Mouse (Mus musculus) left cerebral cortex, adult 8-10 months (tissue): Measurements from ENCODE around the gene Fndc9. TPM values are rescaled to one million over a fixed set of nuclear protein-coding genes. Genes with fewer than 3 reads are reported as not detected.

ENCODE experiments used
- DNase-seq, 2 experiments: peaks; one replicate each; pipeline ENCODE4 v3.0.0; 2022; ENCODE audit warnings: low spot score in 2 of 2
- total RNA-seq, 4 experiments: library from RNA; stranded (reverse); gene quantifications; 2 replicates each; pipeline ENCODE4 v1.2.4; 2022

The Fndc9 gene
- total RNA-seq, 4 experiments from 2014 or later: 3.6 to 5.7 (median 4.2) TPM

DNA sequence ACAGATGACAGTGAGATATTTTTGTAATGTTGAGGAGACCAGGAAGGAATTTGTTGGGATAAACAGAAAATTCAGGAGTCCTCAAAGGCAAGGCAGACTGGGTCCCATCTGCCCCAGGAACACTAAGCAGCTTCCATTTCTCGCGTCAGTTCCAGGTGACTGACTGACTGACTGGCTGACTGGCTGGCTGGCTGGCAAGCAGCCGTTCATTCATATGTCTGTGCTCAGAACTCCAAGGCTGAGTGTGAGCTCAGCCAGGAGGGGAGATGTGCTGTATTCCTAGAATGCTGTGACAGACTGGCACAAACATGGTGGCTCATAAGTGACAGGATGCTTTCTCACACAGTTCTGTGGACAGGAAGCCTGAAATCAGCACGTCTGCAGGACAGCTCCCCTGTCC, 1.4 kb upstream of the Fndc9 start:
- DNase-seq: no peak

GRCm38 (mm10) chr11:46236976-46237375, 1.6 kb downstream of the Fndc9 start:
- peak in 1 of 2 experiments; percentile 70 for DNase-seq

DNA sequence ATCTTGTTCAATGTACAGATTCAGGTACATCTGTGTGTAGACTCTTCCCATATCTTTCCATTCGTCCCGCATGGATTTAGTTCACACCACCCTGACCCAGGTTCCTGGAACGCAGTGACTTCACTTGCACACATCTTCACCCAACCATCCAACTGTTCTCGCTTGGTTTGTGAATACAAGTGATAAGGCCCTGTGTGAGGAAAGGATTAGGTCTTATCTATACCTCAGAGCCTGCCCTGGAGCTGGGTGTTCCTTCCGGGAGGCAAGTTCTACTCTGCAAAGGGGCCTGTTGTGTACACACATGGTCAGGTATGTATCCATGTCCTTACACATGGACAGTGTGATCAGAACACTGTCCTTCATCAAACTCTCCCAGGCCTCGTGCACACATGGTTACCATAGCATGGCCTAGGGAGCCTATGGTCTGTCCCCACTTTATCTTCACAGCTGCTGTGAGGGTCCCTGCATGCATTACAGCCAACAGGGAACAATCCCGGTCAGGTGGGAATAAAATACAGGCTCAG, 5.9 kb downstream of the Fndc9 start:
- no peak for DNase-seq

DNA sequence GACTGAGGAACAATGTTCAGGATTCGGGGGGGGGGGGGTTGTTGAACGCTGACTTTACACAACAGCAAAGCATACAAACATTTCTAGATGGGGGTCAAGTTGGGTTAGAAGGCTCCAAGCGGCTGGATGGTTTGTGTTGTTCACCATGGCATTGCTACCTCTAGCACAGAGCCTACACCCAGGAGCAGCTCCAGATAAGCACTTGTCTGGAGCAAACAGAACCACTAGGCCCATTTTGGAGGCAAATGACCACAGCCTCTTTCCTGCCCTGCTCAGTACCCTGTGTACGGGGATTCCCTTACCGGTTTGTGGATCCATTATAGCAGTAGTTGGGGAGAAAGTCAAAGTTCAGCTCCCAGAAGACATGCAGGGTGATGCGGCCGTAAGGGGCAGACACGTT, 6.7 kb downstream of the Fndc9 start:
- DNase-seq: no peak

DNA sequence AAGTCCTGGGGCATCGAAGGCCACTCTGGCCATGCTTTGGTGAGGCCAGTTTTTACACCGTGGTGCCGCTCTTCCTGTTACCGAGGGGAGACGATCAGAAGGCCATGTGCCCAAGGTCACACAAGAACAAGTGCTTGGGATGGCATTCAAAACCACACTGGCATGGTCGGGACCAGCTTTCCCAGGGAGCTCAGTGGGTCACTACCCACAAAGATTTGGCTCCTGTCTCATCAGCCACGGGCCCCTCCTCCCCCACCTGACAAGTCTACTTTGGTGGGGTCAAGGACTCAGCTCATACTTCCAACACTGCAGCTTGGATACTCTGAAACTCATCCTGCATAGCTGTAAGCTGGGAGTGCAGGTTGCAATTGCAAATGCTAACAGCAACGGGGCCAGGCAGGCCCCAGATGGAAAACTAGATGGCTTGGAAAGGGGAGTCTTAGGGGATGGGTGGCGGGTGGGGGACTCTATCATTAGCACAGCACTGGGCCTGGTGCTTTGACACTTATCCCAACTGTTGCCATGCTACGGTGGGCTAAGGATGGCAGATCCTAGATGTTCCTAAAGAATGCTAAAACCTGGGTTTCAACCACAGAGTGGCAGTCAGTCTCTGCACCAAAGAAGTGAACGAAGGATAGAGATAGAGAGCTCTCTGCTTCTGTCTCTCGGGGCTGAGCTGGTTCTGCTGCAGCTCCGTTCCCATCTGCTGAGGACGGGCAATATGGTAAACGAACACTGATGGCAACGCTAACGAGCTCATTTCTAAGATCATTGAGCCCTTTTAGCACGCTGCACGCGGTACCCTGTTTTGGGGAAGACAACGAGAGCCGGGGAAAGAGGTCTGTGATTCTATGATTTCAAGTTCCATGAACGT, 9.6 kb downstream of the Fndc9 start:
- DNase-seq: no peak

GRCm38 (mm10) chr11:46245926-46246325, 10.6 kb downstream of the Fndc9 start:
- DNase-seq: peak in 1 of 2 experiments; percentile 79

DNA sequence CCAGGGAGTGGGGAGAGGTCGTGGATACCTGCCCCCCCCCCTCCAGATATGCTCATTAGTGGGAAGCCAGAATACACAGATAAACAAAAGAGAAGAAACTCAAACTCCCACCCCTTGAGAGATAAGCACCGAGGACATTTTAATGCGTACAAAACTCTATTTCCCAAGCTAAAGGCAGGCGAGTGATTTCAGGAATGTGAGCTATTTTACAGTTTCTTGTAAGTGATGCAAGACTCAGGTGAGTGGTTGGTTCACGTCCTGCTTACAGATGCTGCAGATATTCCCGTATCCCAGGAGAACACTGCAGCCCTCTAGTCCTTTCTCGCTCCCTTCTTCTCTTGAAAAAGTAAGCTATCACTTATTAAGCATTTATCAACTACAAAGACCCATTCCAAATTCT, 11.1 kb downstream of the Fndc9 start:
- no peak for DNase-seq

GRCm38 (mm10) chr11:46248352-46248751, 13.0 kb downstream of the Fndc9 start:
- DNase-seq: no peak

DNA sequence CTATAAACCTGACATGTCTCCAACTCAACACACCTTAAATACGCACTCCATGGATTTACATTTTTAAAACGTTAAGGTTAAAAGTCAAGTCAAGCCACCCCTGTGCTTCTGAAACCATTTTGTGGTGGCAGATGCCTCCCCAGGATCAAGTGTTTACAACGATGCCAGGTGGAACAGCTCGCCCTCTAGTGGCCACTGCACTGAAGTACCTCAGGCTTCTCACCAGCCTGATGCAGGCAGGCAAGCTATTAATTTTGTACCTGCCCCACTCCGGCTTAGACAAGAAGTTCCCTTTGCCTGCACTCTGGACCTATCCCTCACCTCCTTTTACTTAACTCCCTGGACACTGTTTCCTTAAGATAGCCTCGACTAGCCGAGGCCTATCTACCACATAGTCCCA, 16.7 kb downstream of the Fndc9 start:
- no peak for DNase-seq

GRCm38 (mm10) chr11:46255291-46255690, 20.0 kb downstream of the Fndc9 start:
- DNase-seq: no peak

DNA sequence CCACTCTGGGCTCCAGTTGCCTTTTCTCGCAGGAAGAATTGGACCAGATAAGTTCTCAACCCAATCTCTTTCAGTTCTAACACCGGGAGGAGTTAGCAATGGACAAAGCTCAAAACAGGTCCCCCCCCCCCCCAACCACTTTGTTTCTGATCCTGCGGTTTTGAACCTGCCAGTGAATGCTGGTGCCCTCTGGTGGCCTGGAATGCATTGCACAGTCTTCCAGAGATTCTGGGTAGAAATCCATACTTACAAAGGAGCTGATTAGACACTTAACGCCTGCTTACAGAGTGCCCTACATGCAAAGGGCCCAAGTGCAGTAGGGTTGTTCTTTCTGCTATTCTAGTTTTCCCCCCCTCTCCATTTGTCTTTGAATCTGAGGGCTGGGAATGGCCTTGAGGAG, 22.9 kb downstream of the Fndc9 start:
- no peak for DNase-seq

- no peak for DNase-seq
Observed at GRCm38 (mm10) chr11:46258749-46259148, 23.4 kb downstream of the Fndc9 start.

DNA sequence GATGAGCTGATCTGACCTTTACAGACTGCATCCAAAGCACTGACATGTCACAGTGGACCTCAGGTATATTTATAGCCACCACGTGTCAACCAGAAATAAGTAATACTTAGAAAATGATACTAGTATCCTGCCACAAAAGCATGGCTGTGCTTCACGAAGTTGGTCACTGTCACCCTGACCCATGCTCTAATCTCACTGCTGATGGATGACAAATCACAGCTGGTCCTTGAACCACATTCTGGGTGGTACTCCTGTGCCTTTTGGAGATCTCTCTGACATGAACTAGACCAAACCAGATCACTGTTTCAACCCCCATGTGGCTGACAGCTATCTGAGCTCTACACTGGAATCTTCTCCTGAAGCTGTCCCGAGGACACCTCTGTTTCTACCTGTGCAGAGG, 27.5 kb downstream of the Fndc9 start:
- no peak for DNase-seq

DNA sequence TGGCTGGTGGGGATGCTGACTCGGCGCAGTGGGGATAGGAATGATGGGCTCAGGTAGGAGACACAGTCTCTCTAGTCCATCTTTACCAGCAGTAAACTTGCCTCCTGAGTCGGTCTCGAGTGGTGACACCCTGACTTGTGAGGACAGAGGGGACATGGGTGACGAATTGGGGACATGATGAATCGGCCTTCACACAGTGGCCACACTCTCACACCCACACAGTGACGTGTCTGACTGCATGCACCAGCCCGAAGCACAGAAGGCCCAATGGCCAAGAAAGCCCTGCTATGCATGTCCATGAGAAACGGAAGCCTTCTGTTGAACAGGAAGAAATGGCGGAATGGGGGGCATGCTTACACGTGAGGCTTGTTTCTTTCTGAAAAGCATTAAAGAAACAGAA, 28.0 kb downstream of the Fndc9 start:
- no peak for DNase-seq

GRCm38 (mm10) chr11:46264584-46264983, 29.3 kb downstream of the Fndc9 start:
- no peak for DNase-seq

DNA sequence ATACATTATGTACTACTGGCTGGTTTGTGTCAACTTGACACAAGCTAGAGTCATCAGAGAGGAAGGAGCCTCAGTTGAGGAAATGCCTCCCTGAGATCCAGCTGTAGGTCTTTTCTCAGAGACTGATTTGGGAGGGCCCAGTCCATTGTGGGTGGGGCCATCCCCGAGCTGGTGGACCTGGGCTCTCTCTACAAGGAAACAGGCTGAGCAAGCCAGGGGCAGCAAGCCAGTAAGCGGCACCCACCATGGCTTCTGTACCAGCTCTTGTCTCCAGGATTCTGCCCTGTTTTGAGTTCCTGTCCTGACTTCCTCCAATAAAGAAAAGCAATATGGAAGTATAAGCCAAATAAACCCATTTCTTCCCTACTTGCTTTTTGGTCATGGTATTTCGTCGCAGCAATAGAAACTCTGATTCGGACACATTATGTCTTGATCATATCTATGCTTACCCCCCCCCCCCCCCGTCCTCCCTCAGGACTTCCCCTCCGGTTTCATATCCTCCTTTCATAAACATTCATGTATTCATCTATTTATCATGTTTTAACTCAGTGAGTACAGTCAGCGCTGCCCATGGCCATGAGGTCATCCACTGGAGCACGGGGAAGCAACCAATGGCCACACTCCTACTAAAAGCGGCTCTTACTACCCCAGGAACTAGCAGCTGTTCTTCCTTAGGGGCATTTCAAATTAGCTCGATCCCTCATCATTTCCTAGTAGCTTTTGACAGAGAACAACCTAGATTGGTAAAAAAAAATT, 29.9 kb downstream of the Fndc9 start:
- DNase-seq: no peak

DNA sequence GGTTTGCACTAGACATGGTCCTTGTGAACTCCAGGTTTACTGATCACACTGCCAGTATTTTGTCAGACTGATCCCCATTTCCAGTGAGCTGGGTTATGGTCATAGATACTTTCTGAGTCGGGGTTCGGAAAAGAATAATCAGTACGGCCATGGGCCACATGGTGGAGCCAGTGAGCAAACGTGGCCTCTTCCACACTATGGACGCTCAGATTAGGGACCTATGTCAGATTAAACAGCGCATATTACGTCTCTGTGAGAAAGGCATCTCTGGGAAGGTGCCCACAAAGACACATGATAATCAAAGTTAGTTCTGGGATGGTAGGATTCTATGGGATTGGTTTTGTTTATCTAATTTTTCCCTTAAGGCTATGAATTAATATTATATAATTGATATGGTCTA, 33.7 kb downstream of the Fndc9 start:
- DNase-seq: peak in 1 of 2 experiments; percentile 62

- DNase-seq: no peak
Observed at GRCm38 (mm10) chr11:46269391-46269790, 34.1 kb downstream of the Fndc9 start.

DNA sequence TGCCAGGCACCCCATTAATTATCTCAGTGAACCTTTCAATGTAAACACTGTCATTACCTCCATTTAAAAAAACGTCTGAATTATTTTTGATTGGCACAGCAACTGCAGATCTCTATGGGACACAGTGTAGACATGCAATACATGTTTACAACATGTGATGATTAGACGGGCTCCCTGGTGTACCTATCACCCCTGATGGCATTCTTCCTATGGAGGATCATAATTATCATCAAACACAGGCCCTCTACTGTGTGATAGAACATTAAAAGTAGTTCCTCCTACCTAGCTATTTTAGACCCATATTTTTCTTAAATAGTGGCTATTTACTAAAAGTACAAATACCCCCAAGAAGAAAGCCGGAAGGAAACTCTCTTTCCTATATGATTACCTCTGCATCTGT, 34.6 kb downstream of the Fndc9 start:
- no peak for DNase-seq

- DNase-seq: no peak
Observed at GRCm38 (mm10) chr11:46272058-46272681, 36.8 kb downstream of the Fndc9 start.

GRCm38 (mm10) chr11:46273969-46274368, 38.6 kb downstream of the Fndc9 start:
- no peak for DNase-seq

- peak in 1 of 2 experiments; percentile 75 for DNase-seq
Observed at GRCm38 (mm10) chr11:46275302-46275701, 40.0 kb downstream of the Fndc9 start.
